Mouse (Mus musculus): ENCODE results near the gene Rps16. TPM values are rescaled to one million over a fixed set of nuclear protein-coding genes. Genes with fewer than 3 reads are reported as not detected.

Rps16 gene
- polyA plus RNA-seq, 1 experiment from 2014 or later = 695 TPM

DNA sequence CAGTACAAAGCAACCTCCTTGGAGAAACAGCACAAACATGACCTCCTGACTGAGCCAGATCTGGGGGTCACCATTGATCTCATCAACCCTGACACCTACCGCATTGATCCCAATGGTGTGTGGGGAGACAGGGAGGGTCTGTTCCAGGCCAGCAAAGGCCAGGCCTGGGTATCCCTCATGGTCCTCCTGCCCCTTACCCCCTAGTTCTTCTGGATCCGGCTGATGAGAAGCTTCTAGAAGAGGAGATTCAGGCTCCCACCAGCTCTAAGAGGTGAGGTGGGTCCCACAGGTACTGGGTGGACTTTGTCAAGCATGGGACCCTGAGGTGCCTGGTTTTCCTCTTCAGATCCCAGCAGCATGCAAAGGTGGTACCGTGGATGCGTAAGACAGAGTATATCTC, 45.0 kb downstream of the Rps16 start:
- TF ChIP-seq EP300 (IDR thresholded peaks at IDR 0.05) = no peak
- TF ChIP-seq CTCF (IDR thresholded peaks at IDR 0.05) = no peak
- ATAC-seq = no peak
- no peak overlapping the region for H3K27ac ChIP-seq (ENCODE audit: low read length)
- no peak for DNase-seq (ENCODE audit: low spot score)
- no peak overlapping the region for H3K4me3 ChIP-seq (ENCODE audit: low read depth, low read length)
- H3K4me1 ChIP-seq (ENCODE audit: insufficient read depth, low read depth, low read length) = peaks cover 5% of the 10 kb centered on the region; the same call in 1 of the 2 replicates
- H3K4me2 ChIP-seq (replicated peaks; ENCODE audit: low read depth, low read length) = no peak overlapping the region
- H3K9me3 ChIP-seq (ENCODE audit: low read length) = no peaks in the 10 kb centered on the region
- peaks cover 38% of the 10 kb centered on the region for H3K36me3 ChIP-seq (ENCODE audit: insufficient read depth, low read length)
- no peaks in the 10 kb centered on the region for H3K27me3 ChIP-seq (replicated peaks; ENCODE audit: insufficient read depth, low read length)
- no peak overlapping the region for H3K9ac ChIP-seq (replicated peaks; ENCODE audit: low read depth)
- 95% methylated on average over 4 of the region's 4 CpGs for WGBS

DNA sequence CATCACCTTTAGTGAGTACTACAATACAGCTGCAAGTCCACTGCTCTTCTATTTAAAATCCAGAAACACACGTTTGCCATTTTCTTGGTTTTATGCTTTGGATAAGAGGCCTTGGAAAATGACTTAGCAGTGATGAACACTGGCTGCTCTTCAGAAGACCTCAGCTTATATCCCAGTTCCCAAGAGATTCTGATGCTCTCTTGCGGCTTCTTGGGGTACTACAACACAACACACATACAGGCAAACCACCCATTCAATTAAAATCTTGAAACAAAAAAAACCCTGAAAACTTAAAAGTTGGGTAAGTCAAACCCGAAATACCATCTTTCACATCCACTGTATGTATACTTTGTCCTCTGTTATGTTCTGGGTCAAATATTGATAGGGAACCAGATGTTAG, 47.5 kb downstream of the Rps16 start:
- ATAC-seq (no peak), DNase-seq (ENCODE audit: low spot score) (peak; percentile 59)
- no peak overlapping the region for H3K4me3 ChIP-seq (ENCODE audit: low read depth, low read length)
- H3K36me3 ChIP-seq (ENCODE audit: insufficient read depth, low read length) = peaks cover 36% of the 10 kb centered on the region
- H3K27ac ChIP-seq (ENCODE audit: low read length) = no peak overlapping the region
- H3K27me3 ChIP-seq (replicated peaks; ENCODE audit: insufficient read depth, low read length) = no peaks in the 10 kb centered on the region
- H3K4me2 ChIP-seq (replicated peaks; ENCODE audit: low read depth, low read length) = no peak overlapping the region
- 55% methylated on average over 3 of the region's 3 CpGs for WGBS
- no peak overlapping the region for H3K9ac ChIP-seq (replicated peaks; ENCODE audit: low read depth)
- H3K9me3 ChIP-seq (ENCODE audit: low read length) = no peaks in the 10 kb centered on the region
- TF ChIP-seq EP300 (IDR thresholded peaks at IDR 0.05) = no peak
- TF ChIP-seq CTCF (IDR thresholded peaks at IDR 0.05) = peak; percentile 58
- H3K4me1 ChIP-seq (ENCODE audit: insufficient read depth, low read depth, low read length) = peaks cover 5% of the 10 kb centered on the region; the same call in 1 of the 2 replicates

DNA sequence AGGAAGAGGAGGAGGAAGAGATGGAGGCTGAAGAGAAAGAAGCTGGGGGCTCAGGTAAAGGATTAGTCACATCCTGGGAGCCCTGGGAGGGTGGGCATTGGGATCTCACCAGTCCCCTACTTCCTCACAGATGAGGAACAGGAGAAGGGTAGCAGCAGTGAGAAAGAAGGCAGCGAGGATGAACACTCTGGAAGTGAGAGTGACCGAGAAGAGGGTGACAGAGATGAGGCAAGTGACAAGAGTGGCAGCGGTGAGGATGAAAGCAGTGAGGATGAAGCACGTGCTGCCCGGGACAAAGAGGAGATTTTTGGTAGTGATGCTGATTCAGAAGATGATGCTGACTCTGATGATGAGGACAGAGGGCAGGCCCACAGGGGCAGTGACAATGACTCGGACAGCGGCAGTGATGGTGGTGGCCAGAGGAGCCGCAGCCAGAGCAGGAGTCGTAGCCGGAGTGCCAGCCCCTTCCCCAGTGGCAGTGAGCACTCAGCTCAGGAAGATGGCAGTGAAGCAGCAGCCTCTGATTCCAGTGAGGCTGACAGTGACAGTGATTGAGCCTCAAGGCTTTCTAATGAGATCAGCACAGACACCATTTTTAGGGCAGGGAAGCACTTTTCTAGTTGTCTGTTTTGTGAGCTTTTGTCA, 48.4 kb downstream of the Rps16 start:
- peaks cover 44% of the 10 kb centered on the region for H3K36me3 ChIP-seq (ENCODE audit: insufficient read depth, low read length)

DNA sequence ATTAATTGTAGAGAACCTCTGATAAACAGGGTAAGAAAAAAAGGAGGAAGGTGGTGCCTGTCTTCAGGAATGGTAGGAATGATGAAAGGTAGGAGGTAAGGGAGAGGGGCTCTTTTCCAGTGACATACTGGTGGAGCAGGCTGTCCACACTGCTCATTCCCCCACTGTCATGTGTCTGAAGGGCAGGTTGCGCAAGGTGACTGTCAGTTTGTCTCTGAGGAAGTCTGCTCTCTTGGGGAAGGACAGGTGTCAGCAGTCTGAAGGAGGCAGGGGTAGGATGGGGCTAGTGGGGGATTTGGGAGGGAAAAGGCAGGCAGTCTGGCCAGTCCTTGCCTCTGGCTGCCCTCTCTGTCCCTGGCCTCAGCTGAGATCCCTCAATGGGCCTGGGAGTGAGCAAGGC, 50.6 kb downstream of the Rps16 start:
- DNase-seq (ENCODE audit: low spot score) = peak; percentile 23
- Histone ChIP-seq H3K4me1 (ENCODE audit: insufficient read depth, low read depth, low read length) (no peaks in the 10 kb centered on the region), H3K9me3 (ENCODE audit: low read length) (no peaks in the 10 kb centered on the region), H3K36me3 (ENCODE audit: insufficient read depth, low read length) (peaks cover 53% of the 10 kb centered on the region), H3K4me3 (ENCODE audit: low read depth, low read length) (no peak overlapping the region), H3K27ac (ENCODE audit: low read length) (no peak overlapping the region), H3K4me2 (replicated peaks; ENCODE audit: low read depth, low read length) (no peak overlapping the region), H3K9ac (replicated peaks; ENCODE audit: low read depth) (no peak overlapping the region), H3K27me3 (replicated peaks; ENCODE audit: insufficient read depth, low read length) (no peaks in the 10 kb centered on the region)
- TF ChIP-seq EP300 (IDR thresholded peaks at IDR 0.05) (no peak), CTCF (IDR thresholded peaks at IDR 0.05) (no peak)
- 100% methylated on average over 1 of the region's 1 CpGs for WGBS
- ATAC-seq = no peak

More for the DNA sequence above, 48.4 kb downstream of the Rps16 start:
- TF ChIP-seq EP300 (IDR thresholded peaks at IDR 0.05) = no peak
- TF ChIP-seq CTCF (IDR thresholded peaks at IDR 0.05) = no peak
- no peak overlapping the region for H3K9ac ChIP-seq (replicated peaks; ENCODE audit: low read depth)
- H3K4me2 ChIP-seq (replicated peaks; ENCODE audit: low read depth, low read length) = no peak overlapping the region
- no peaks in the 10 kb centered on the region for H3K27me3 ChIP-seq (replicated peaks; ENCODE audit: insufficient read depth, low read length)
- 83% methylated on average over 10 of the region's 10 CpGs for WGBS
- H3K4me1 ChIP-seq (ENCODE audit: insufficient read depth, low read depth, low read length) = no peaks in the 10 kb centered on the region
- DNase-seq (ENCODE audit: low spot score) = no peak
- no peaks in the 10 kb centered on the region for H3K9me3 ChIP-seq (ENCODE audit: low read length)
- H3K4me3 ChIP-seq (ENCODE audit: low read depth, low read length) = no peak overlapping the region
- no peak for ATAC-seq
- no peak overlapping the region for H3K27ac ChIP-seq (ENCODE audit: low read length)

DNA sequence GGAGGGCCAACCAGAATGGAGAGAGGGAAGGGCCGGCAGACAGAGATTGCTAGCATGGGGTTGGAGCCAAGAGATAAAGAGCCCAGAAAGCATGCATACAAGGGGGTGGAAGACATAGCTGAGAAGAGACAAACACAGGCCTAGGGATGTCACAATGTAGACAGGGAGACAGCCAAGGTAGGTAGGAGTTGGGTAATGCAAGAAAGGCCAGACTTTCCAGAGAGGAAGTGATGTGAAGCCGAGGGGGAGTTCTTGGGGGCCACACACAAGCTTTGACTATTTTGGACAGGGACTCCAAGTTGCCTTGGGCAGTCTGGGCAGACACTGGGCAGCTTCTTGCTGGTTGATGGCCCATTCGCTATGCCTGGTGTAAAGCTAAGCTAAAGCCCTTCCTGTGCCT, 51.5 kb downstream of the Rps16 start:
- no peak overlapping the region for H3K4me3 ChIP-seq (ENCODE audit: low read depth, low read length)
- H3K4me2 ChIP-seq (replicated peaks; ENCODE audit: low read depth, low read length) = no peak overlapping the region
- H3K9me3 ChIP-seq (ENCODE audit: low read length) = no peaks in the 10 kb centered on the region
- TF ChIP-seq CTCF (IDR thresholded peaks at IDR 0.05) (no peak), EP300 (IDR thresholded peaks at IDR 0.05) (no peak)
- DNase-seq (ENCODE audit: low spot score) (no peak), ATAC-seq (no peak)
- WGBS = 68% methylated on average over 3 of the region's 3 CpGs
- H3K27ac ChIP-seq (ENCODE audit: low read length) = no peak overlapping the region
- no peaks in the 10 kb centered on the region for H3K27me3 ChIP-seq (replicated peaks; ENCODE audit: insufficient read depth, low read length)
- peaks cover 55% of the 10 kb centered on the region for H3K36me3 ChIP-seq (ENCODE audit: insufficient read depth, low read length)
- H3K4me1 ChIP-seq (ENCODE audit: insufficient read depth, low read depth, low read length) = no peaks in the 10 kb centered on the region
- H3K9ac ChIP-seq (replicated peaks; ENCODE audit: low read depth) = no peak overlapping the region

Other genes starting within 250 kb of the Rps16 start
- 0.50 and 0.51 TPM in 2 replicates for gene 9530053A07Rik, start 221.2 kb upstream of the Rps16 start, polyA plus RNA-seq (2015; fragmentation: Nextera tagmentation; extraction: Ambion mirVana)
- gene Fbl, start 180.9 kb upstream of the Rps16 start, polyA plus RNA-seq (2015; fragmentation: Nextera tagmentation; extraction: Ambion mirVana) = 36.1 and 37.2 TPM in 2 replicates
- gene Dyrk1b, start 171.2 kb upstream of the Rps16 start, polyA plus RNA-seq (2015; fragmentation: Nextera tagmentation; extraction: Ambion mirVana) = 11.6 and 12.2 TPM in 2 replicates
- 3.0 and 4.3 TPM in 2 replicates for gene Eid2, start 82.8 kb upstream of the Rps16 start, polyA plus RNA-seq (2015; fragmentation: Nextera tagmentation; extraction: Ambion mirVana)
- gene Eid2b, start 72.9 kb upstream of the Rps16 start, polyA plus RNA-seq (2015; fragmentation: Nextera tagmentation; extraction: Ambion mirVana) = 12.1 and 12.9 TPM in 2 replicates
- gene Selenov, start 59.5 kb upstream of the Rps16 start, polyA plus RNA-seq (2015; fragmentation: Nextera tagmentation; extraction: Ambion mirVana) = 0.10 and 0.18 TPM in 2 replicates
- 0.10 and 0.24 TPM in 2 replicates for gene Dll3, start 48.4 kb upstream of the Rps16 start, polyA plus RNA-seq (2015; fragmentation: Nextera tagmentation; extraction: Ambion mirVana)
- 51.8 and 54.8 TPM in 2 replicates for gene Timm50, start 38.6 kb upstream of the Rps16 start, polyA plus RNA-seq (2015; fragmentation: Nextera tagmentation; extraction: Ambion mirVana)
- 39.7 and 41.0 TPM in 2 replicates for gene Supt5, start 11.9 kb upstream of the Rps16 start, polyA plus RNA-seq (2015; fragmentation: Nextera tagmentation; extraction: Ambion mirVana)
- 22.4 and 26.7 TPM in 2 replicates for gene Plekhg2, start 21.9 kb downstream of the Rps16 start, polyA plus RNA-seq (2015; fragmentation: Nextera tagmentation; extraction: Ambion mirVana)
- 48.3 and 55.7 TPM in 2 replicates for gene Zfp36, start 29.6 kb downstream of the Rps16 start, polyA plus RNA-seq (2015; fragmentation: Nextera tagmentation; extraction: Ambion mirVana)
- 29.9 and 30.2 TPM in 2 replicates for gene Med29, start 42.1 kb downstream of the Rps16 start, polyA plus RNA-seq (2015; fragmentation: Nextera tagmentation; extraction: Ambion mirVana)
- 49.1 and 55.0 TPM in 2 replicates for gene Paf1, start 42.3 kb downstream of the Rps16 start, polyA plus RNA-seq (2015; fragmentation: Nextera tagmentation; extraction: Ambion mirVana)
- 81.0 and 83.1 TPM in 2 replicates for gene Gmfg, start 86.8 kb downstream of the Rps16 start, polyA plus RNA-seq (2015; fragmentation: Nextera tagmentation; extraction: Ambion mirVana)
- gene Lrfn1, start 101.3 kb downstream of the Rps16 start, polyA plus RNA-seq (2015; fragmentation: Nextera tagmentation; extraction: Ambion mirVana) = 0.97 and 1.4 TPM in 2 replicates
- not detected in 2 replicates for gene Ifnl2, start 159.8 kb downstream of the Rps16 start, polyA plus RNA-seq (2015; fragmentation: Nextera tagmentation; extraction: Ambion mirVana)
- not detected in 2 replicates for gene Ifnl3, start 172.2 kb downstream of the Rps16 start, polyA plus RNA-seq (2015; fragmentation: Nextera tagmentation; extraction: Ambion mirVana)
- not detected in 2 replicates for gene Sycn, start 190.2 kb downstream of the Rps16 start, polyA plus RNA-seq (2015; fragmentation: Nextera tagmentation; extraction: Ambion mirVana)
- gene Nccrp1, start 196.6 kb downstream of the Rps16 start, polyA plus RNA-seq (2015; fragmentation: Nextera tagmentation; extraction: Ambion mirVana) = not detected in 2 replicates
- gene Samd4b, start 247.5 kb downstream of the Rps16 start, polyA plus RNA-seq (2015; fragmentation: Nextera tagmentation; extraction: Ambion mirVana) = 12.9 and 13.4 TPM in 2 replicates
- 36.3 and 38.2 TPM in 2 replicates for gene Pak4, start 247.5 kb downstream of the Rps16 start, polyA plus RNA-seq (2015; fragmentation: Nextera tagmentation; extraction: Ambion mirVana)

All from lung, postnatal 0 days (tissue).